Mouse (Mus musculus): ENCODE measurements around the gene Foxd1.

Gene Foxd1

GRCm38 (mm10) chr13:98356176-98356972, 2.3 kb downstream of the Foxd1 start:
- DNase-seq, result no peak

GRCm38 (mm10) chr13:98356973-98357425, 3.0 kb downstream of the Foxd1 start:
- no peak for DNase-seq

GRCm38 (mm10) chr13:98357433-98358423, 3.7 kb downstream of the Foxd1 start:
- DNase-seq, result no peak

- DNase-seq, result no peak
Measured at GRCm38 (mm10) chr13:98358424-98359181, 4.6 kb downstream of the Foxd1 start.

GRCm38 (mm10) chr13:98359337-98359736, 5.3 kb downstream of the Foxd1 start:
- no peak for DNase-seq

GRCm38 (mm10) chr13:98360391-98360790, 6.3 kb downstream of the Foxd1 start:
- DNase-seq, result no peak

- DNase-seq, result no peak
Measured at GRCm38 (mm10) chr13:98361161-98361560, 7.1 kb downstream of the Foxd1 start.

GRCm38 (mm10) chr13:98363046-98363445, 9.0 kb downstream of the Foxd1 start:
- no peak for DNase-seq

GRCm38 (mm10) chr13:98365081-98365480, 11.0 kb downstream of the Foxd1 start:
- DNase-seq, result no peak

GRCm38 (mm10) chr13:98365766-98366421, 11.9 kb downstream of the Foxd1 start:
- no peak for DNase-seq

GRCm38 (mm10) chr13:98366469-98367275, 12.6 kb downstream of the Foxd1 start:
- DNase-seq, result no peak

GRCm38 (mm10) chr13:98367601-98368000, 13.6 kb downstream of the Foxd1 start:
- DNase-seq, result no peak

GRCm38 (mm10) chr13:98369046-98369445, 15.0 kb downstream of the Foxd1 start:
- no peak for DNase-seq

GRCm38 (mm10) chr13:98374560-98374959, 20.5 kb downstream of the Foxd1 start:
- no peak for DNase-seq

GRCm38 (mm10) chr13:98374979-98375378, 20.9 kb downstream of the Foxd1 start:
- DNase-seq, result no peak

GRCm38 (mm10) chr13:98377746-98378145, 23.7 kb downstream of the Foxd1 start:
- DNase-seq, result no peak

- no peak for DNase-seq
Measured at GRCm38 (mm10) chr13:98382751-98383150, 28.7 kb downstream of the Foxd1 start.

GRCm38 (mm10) chr13:98383911-98384498, 30.0 kb downstream of the Foxd1 start:
- peak; percentile 10 for DNase-seq

GRCm38 (mm10) chr13:98385877-98386276, 31.8 kb downstream of the Foxd1 start:
- no peak for DNase-seq

- no peak for DNase-seq
Measured at GRCm38 (mm10) chr13:98389092-98389491, 35.0 kb downstream of the Foxd1 start.

GRCm38 (mm10) chr13:98390363-98390762, 36.3 kb downstream of the Foxd1 start:
- DNase-seq, result peak; percentile 26
